Mouse (Mus musculus): ENCODE measurements at regions not wholly inside any gene's neighbourhood (a gene's known extent, or its start where the extent isn't known, plus 50 kb on each side); places are given as distances from the start of the nearest gene placed in this dataset.

DNA sequence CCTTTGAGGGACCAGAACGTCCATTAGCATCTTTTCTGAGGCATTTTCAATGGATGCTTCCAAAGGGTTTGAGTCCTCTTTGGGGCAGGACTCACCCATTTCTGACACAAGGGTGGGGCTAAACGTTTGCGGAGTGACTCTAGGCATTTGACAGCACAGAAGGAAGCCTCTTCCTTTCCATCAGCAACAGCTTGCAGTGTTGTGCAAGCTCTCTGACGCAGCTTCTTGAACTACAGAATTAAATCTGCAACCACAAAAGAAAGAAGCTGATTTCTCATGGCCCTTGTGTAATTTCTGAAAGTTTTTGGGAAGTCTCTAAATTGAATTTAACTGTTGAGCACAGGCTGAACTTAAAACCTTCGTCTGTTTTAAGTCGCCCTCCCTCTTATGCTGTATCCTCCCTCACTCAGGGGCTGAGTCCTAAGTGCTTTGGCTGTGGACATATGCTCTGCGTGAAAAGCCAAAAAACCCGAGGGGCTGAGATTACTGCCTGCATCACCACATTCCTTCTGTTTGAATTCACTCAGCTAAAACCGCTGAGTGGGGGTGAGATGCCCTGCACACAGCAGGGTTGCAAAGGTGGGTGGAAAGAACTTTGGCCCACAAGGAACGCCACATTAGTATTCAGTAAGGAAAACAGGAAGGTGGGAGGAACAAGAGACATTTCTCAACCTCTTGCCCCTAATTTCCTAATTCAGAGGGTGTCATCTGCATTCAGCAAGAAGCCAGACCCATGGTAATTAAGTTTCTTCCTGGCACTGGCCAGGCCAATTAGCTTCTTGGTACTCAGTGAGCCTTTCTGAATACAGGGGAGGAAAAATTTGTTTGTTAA, 227.4 kb downstream of the Fzd1 start:
- POLR2A ChIA-PET, result no interaction called here
- CTCF ChIA-PET, result no interaction called here

- POLR2A ChIA-PET, result no interaction called here
- CTCF ChIA-PET, result interaction anchor here in 1 of 4 experiments (0.7 kb wide), 1 partner anchor 821 kb away, joined by 3 read pairs; no protein-coding TSS in a partner anchor
Observed at GRCm38 (mm10) chr5:4526042-4526815, 231.6 kb downstream of the Fzd1 start.

DNA sequence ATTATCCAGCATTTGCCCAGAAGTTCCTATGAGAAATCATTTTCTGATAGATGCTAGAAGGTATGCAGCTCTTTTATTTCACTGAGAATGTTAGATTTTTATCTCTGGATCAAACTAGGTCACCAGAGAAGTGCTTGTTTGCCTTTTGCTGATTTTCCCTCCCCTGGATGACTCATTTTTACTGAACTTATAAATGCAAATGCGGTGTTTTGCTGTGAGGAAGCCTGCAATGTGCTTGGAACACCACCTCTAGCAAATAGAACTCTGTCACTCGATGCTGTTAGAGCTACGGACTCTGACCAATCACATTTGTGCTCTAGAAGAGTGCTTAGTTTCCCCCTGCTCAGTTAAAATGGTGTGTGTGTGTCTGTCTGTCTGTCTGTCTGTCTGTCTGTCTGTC, 257.2 kb downstream of the Fzd1 start:
- POLR2A ChIA-PET, result no interaction called here
- CTCF ChIA-PET, result interaction anchor here in 1 of 4 experiments (0.5 kb wide), 1 partner anchor 238 kb away, joined by 3 read pairs; no protein-coding TSS in a partner anchor

DNA sequence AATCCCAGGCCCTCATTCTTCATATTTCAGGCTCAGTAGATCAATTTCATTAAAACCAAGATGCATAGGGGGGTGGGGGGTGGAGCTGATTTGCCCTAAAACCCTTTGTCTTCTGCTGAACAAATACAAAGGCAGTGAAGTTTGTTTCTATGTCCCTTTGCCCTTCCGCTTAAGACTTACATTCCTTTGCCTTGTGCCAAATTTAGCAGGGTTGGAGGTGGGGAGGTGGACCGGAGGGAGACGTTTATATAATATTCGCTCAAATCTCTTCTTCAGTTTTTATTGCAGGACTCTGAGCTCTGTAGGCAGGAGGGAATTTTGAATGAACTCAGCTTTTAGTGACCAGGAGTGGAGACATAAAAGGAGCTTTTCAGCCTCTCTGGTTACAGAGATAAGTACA, 258.8 kb downstream of the Fzd1 start:
- ChIA-PET CTCF (no interaction called here), POLR2A (interaction anchor here in 1 of 4 experiments (1.2 kb wide), 1 partner anchor 9 kb away, joined by 3 read pairs; no protein-coding TSS in a partner anchor)

- POLR2A ChIA-PET, result no interaction called here
- CTCF ChIA-PET, result no interaction called here
Observed at GRCm38 (mm10) chr5:4498425-4498824, 259.4 kb downstream of the Fzd1 start.

GRCm38 (mm10) chr5:4496907-4497200, 261.0 kb downstream of the Fzd1 start:
- POLR2A ChIA-PET, result interaction anchor here in 1 of 4 experiments (0.6 kb wide), 2 partner anchors 27 to 746 kb away, joined by 3 to 4 read pairs; no protein-coding TSS in a partner anchor
- CTCF ChIA-PET, result interaction anchor here in 2 of 4 experiments (0.6 to 0.7 kb wide), 2 partner anchors 14 to 240 kb away, joined by 4 to 5 read pairs; no protein-coding TSS in a partner anchor

GRCm38 (mm10) chr5:4496132-4496906, 261.5 kb downstream of the Fzd1 start:
- POLR2A ChIA-PET, result interaction anchor here in 1 of 4 experiments (0.7 kb wide), 1 partner anchor 311 kb away, joined by 3 read pairs; no protein-coding TSS in a partner anchor

GRCm38 (mm10) chr5:4495482-4495881, 262.4 kb downstream of the Fzd1 start:
- POLR2A ChIA-PET, result interaction anchor here in 1 of 4 experiments (0.6 kb wide), 1 partner anchor 235 kb away, joined by 6 read pairs; no protein-coding TSS in a partner anchor

More at GRCm38 (mm10) chr5:4496132-4496906, 261.5 kb downstream of the Fzd1 start:
- CTCF ChIA-PET, result no interaction called here

GRCm38 (mm10) chr5:4486391-4487132, 271.3 kb downstream of the Fzd1 start:
- ChIA-PET CTCF (interaction anchor here in 1 of 4 experiments (0.6 kb wide), 1 partner anchor 224 kb away, joined by 9 read pairs; no protein-coding TSS in a partner anchor), POLR2A (no interaction called here)

More at GRCm38 (mm10) chr5:4495482-4495881, 262.4 kb downstream of the Fzd1 start:
- CTCF ChIA-PET, result no interaction called here

- ChIA-PET POLR2A (no interaction called here), CTCF (interaction anchor here in 1 of 4 experiments (0.6 kb wide), 1 partner anchor 223 kb away, joined by 9 read pairs; no protein-coding TSS in a partner anchor)
Observed at GRCm38 (mm10) chr5:4485542-4486390, 272.1 kb downstream of the Fzd1 start.

DNA sequence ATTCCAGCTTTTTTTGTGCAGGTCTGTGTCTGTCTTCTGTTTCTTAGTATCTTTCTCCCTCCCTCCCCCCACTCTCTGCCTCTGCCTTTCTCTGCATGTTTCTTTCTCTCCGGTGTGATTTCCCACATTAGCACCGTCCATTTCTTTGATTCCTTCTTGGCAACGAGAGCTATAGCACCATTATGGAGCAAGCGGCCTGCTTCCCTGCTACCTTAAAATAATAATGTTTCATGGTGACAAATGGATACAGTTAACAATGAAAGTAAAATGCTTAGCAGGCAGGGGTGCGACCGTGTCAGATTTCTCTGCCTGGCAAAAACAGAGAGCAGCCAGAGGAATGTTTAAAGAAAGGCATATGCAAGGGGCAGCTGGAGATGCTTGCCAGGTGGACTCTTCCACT, 273.1 kb downstream of the Fzd1 start:
- ChIA-PET POLR2A (no interaction called here), CTCF (no interaction called here)

DNA sequence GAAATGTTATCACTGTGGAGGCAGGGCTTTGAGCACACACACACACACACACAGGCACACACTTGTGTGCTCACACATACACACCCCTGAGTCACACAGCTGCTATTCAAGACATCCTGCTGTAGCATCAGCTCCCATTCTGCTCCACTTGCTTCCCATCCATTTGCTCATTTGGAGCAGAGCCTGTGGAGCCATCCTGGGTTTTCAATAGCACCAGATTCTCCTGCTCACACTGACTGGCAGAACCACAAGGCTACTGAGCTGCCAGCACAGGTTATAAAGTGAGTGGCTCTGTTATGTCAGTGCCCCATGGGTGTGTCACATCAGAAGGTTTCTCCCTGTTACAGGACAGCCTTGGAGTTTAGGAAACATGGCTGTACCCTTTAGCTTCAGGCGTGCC, 273.7 kb downstream of the Fzd1 start:
- POLR2A ChIA-PET, result no interaction called here

DNA sequence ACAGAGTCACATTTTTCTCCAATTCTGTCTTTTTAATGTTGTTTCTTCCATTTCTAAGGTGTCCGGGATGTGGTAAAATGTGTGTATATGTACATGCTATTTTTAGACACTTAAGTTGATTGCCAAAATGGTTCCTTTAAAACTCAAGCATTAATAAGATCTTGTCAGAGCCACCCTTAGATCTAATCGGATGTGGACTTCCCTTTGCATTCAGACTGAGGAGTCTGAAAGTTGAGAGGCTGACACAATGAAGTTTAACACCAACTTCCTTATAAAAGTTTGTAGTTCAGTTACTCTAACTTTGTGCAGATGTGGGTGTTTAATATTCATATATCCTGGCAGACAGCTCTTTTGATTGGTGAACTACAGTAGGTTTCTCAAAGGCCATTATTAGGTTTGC, 282.1 kb downstream of the Mterf1b start:
- CTCF ChIA-PET, result no interaction called here
- POLR2A ChIA-PET, result no interaction called here

More for the DNA sequence above, 273.7 kb downstream of the Fzd1 start:
- CTCF ChIA-PET, result no interaction called here

Measured in embryonic stem cell, embryonic (primary cell).